Mouse (Mus musculus) kidney, postnatal 0 days (tissue): ENCODE results near the gene 1190005I06Rik. TPM values are rescaled to one million over a fixed set of nuclear protein-coding genes. Genes with fewer than 3 reads are reported as not detected.

Source experiments
- ATAC-seq: fragments of 200-750 bp; cut with Nextera tagmentation; replicated peaks from 2 replicates; pipeline ENCODE4 v1.8.0; 2017; ENCODE audit warnings: low read depth, moderate number of reproducible peaks, moderate TSS enrichment, moderate library complexity; ENCODE audit not compliant: low FRiP score
- DNase-seq: peaks from one replicate; pipeline ENCODE4 v3.0.0-alpha.2; 2016; ENCODE audit warnings: low spot score
- H3K27ac ChIP-seq: fragments of 300-500 bp; sonication (generic); 2 replicates; pipeline ENCODE4 v1.5.1; 2014; ENCODE audit warnings: mild to moderate bottlenecking
- H3K27me3 ChIP-seq: fragments of 300-500 bp; sonication (generic); 2 replicates; pipeline ENCODE4 v1.6.1; 2014; ENCODE audit warnings: low read length, mixed read lengths; ENCODE audit not compliant: insufficient read depth
- H3K36me3 ChIP-seq: fragments of 300-500 bp; sonication (generic); 2 replicates; pipeline ENCODE4 v1.6.1; 2014; ENCODE audit warnings: low read length, mixed read lengths; ENCODE audit not compliant: insufficient read depth
- H3K4me1 ChIP-seq: fragments of 300-500 bp; sonication (generic); replicated peaks from 2 replicates; pipeline ENCODE4 v1.6.1; 2014; ENCODE audit warnings: antibody characterized with exemption, low read length, mixed read lengths; ENCODE audit not compliant: insufficient read depth
- H3K4me2 ChIP-seq: fragments of 300-500 bp; sonication (generic); 2 replicates; pipeline ENCODE4 v1.6.1; 2014; ENCODE audit warnings: mild to moderate bottlenecking, low read length, moderate library complexity, mixed read lengths
- H3K4me3 ChIP-seq: fragments of 300-500 bp; sonication (generic); replicated peaks from 2 replicates; pipeline ENCODE4 v1.5.1; 2014; ENCODE audit warnings: low read depth, low read length
- H3K9ac ChIP-seq: fragments of 300-500 bp; sonication (generic); 2 replicates; pipeline ENCODE4 v1.6.1; 2014; ENCODE audit warnings: low read depth, low read length
- H3K9me3 ChIP-seq: fragments of 300-500 bp; sonication (generic); replicated peaks from 2 replicates; pipeline ENCODE4 v1.6.1; 2016; ENCODE audit warnings: low read length, inconsistent platforms, mixed read lengths
- CTCF ChIP-seq: IDR thresholded peaks from 2 replicates; pipeline ENCODE4 v1.5.1; 2016; ENCODE audit warnings: antibody characterized with exemption, low read depth, mild to moderate bottlenecking, moderate library complexity
- WGBS: fragments of 180-500 bp; shearing (Covaris S2); extraction: QIAGEN DNeasy Blood & Tissue Kit; methylation state at CpG from one replicate; pipeline ENCODE4 v1.1.7; 2014; 5-methylcytosine and 5-hydroxymethylcytosine counted together
- polyA plus RNA-seq: library from polyadenylated mRNA; unstranded; fragments of >200 nt; fragmentation: Nextera tagmentation; extraction: Ambion mirVana; gene quantifications from 2 replicates; pipeline ENCODE4 v1.2.1, GENCODE M21; 2015

1190005I06Rik gene
- polyA plus RNA-seq, 1 experiment from 2014 or later = 2.6 TPM

- ATAC-seq = no peak
- WGBS = 91% methylated on average over 5 of the region's 5 CpGs
- TF ChIP-seq CTCF = no peak
Observed at GRCm38 (mm10) chr8:120686576-120686975, 39.1 kb upstream of the 1190005I06Rik start.

GRCm38 (mm10) chr8:120686051-120686450, 38.6 kb upstream of the 1190005I06Rik start:
- no peaks in the 10 kb centered on the region for H3K36me3 ChIP-seq
- H3K4me3 ChIP-seq = no peak overlapping the region
- no peak overlapping the region for H3K27ac ChIP-seq
- no peaks in the 10 kb centered on the region for H3K27me3 ChIP-seq
- H3K9ac ChIP-seq = no peak overlapping the region
- H3K9me3 ChIP-seq = no peaks in the 10 kb centered on the region
- no peak overlapping the region for H3K4me2 ChIP-seq
- WGBS = 88% methylated on average over 13 of the region's 13 CpGs
- no peak for TF ChIP-seq CTCF
- DNase-seq (no peak), ATAC-seq (no peak)
- no peaks in the 10 kb centered on the region for H3K4me1 ChIP-seq

More at GRCm38 (mm10) chr8:120686576-120686975, 39.1 kb upstream of the 1190005I06Rik start:
- Histone ChIP-seq H3K36me3 (no peaks in the 10 kb centered on the region), H3K4me1 (no peaks in the 10 kb centered on the region), H3K9me3 (no peaks in the 10 kb centered on the region), H3K4me3 (no peak overlapping the region), H3K9ac (no peak overlapping the region), H3K27me3 (no peaks in the 10 kb centered on the region), H3K4me2 (no peak overlapping the region), H3K27ac (no peak overlapping the region)
- no peak for DNase-seq

DNA sequence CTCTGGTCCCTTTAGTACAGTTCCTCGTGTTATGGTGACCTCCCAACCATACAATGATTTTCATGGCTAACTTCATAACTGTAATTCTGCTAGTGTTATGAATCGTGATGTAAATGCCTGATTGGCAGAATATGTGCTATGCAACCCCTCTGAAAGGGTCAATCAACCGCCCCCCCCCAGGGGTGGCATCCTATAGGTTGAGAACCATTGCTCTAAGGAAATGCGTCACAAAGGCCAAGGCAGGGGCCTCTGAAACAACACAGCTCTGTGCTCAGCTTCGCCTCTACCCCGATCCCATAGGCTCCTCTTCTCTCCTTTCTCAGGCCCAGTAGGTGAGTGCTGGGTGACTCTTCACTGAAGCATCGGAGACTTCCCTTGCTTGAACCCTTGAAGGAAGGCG, 38.2 kb upstream of the 1190005I06Rik start:
- H3K4me1 ChIP-seq = no peaks in the 10 kb centered on the region
- DNase-seq = no peak
- no peak overlapping the region for H3K9ac ChIP-seq
- no peaks in the 10 kb centered on the region for H3K36me3 ChIP-seq
- TF ChIP-seq CTCF = no peak
- no peaks in the 10 kb centered on the region for H3K27me3 ChIP-seq
- ATAC-seq = no peak
- no peaks in the 10 kb centered on the region for H3K9me3 ChIP-seq
- H3K4me2 ChIP-seq = no peak overlapping the region
- H3K4me3 ChIP-seq = no peak overlapping the region
- WGBS = 87% methylated on average over 8 of the region's 8 CpGs
- H3K27ac ChIP-seq = no peak overlapping the region

DNA sequence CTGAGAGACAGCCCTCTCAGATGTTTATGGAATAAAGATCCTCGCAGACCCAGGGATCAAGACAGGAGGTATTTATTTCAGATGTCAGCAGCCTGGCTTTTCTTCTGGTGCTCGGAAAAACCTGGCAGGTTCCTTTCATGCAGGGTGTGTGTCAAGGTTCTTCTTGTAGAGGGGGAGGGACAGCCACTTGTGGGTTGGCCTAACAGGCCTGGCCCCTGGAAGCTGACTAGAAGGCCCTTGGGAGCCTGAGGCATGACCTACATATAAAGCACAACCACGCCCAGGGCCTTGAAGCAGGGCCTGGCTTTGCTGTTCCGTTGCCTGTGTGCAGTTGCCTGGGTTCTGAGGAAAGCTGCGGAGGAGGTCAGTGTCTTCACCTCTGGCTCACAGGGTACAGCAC, 37.7 kb upstream of the 1190005I06Rik start:
- Histone ChIP-seq H3K9ac (no peak overlapping the region), H3K36me3 (no peaks in the 10 kb centered on the region), H3K9me3 (no peaks in the 10 kb centered on the region), H3K27me3 (no peaks in the 10 kb centered on the region), H3K27ac (no peak overlapping the region), H3K4me2 (no peak overlapping the region), H3K4me3 (no peak overlapping the region), H3K4me1 (no peaks in the 10 kb centered on the region)
- 63% methylated on average over 5 of the region's 5 CpGs for WGBS
- DNase-seq (no peak), ATAC-seq (no peak)
- no peak for TF ChIP-seq CTCF

DNA sequence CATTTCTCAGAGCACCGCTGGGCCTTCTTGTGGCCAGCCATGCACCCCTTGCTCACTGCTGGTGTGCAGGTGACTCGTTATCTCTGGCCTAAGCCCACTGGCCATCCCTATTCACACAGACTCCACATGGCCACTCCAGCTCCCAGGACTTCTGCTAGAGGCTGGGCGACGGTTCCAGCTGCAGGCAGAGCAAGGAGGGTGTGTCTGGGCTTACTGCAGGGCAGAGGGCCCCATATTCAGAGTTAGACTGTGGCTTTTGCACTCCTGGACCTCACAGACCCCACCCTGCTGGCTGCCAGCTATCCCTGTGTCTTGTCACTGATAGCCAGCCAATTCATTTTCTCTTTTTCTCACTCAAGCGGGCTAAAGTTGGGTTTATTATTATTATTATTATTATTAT, 36.6 kb upstream of the 1190005I06Rik start:
- Histone ChIP-seq H3K27ac (no peak overlapping the region), H3K4me2 (no peak overlapping the region), H3K27me3 (no peaks in the 10 kb centered on the region), H3K4me3 (no peak overlapping the region), H3K36me3 (no peaks in the 10 kb centered on the region), H3K9ac (no peak overlapping the region), H3K4me1 (no peaks in the 10 kb centered on the region), H3K9me3 (no peaks in the 10 kb centered on the region)
- no peak for ATAC-seq
- no peak for DNase-seq
- 75% methylated on average over 5 of the region's 5 CpGs for WGBS
- no peak for TF ChIP-seq CTCF

- Histone ChIP-seq H3K4me3 (no peak overlapping the region), H3K36me3 (no peaks in the 10 kb centered on the region), H3K4me2 (no peak overlapping the region), H3K9ac (no peak overlapping the region), H3K4me1 (no peaks in the 10 kb centered on the region), H3K27me3 (no peaks in the 10 kb centered on the region), H3K27ac (no peak overlapping the region), H3K9me3 (no peaks in the 10 kb centered on the region)
- WGBS = 18% methylated on average over 10 of the region's 10 CpGs
- ATAC-seq = 0 out of 2 replicates have a peak, but pooled peaks have one; percentile 45
- DNase-seq = peak; percentile 75
- TF ChIP-seq CTCF = peak; percentile 80
Observed at GRCm38 (mm10) chr8:120683602-120684001, 36.2 kb upstream of the 1190005I06Rik start.

GRCm38 (mm10) chr8:120681113-120681512, 33.7 kb upstream of the 1190005I06Rik start:
- ATAC-seq (no peak), DNase-seq (no peak)
- Histone ChIP-seq H3K4me3 (no peak overlapping the region), H3K27ac (no peak overlapping the region), H3K4me1 (no peaks in the 10 kb centered on the region), H3K36me3 (no peaks in the 10 kb centered on the region), H3K9ac (no peak overlapping the region), H3K27me3 (no peaks in the 10 kb centered on the region), H3K4me2 (no peak overlapping the region), H3K9me3 (no peaks in the 10 kb centered on the region)
- 72% methylated on average over 10 of the region's 10 CpGs for WGBS
- TF ChIP-seq CTCF = no peak
